Mouse (Mus musculus): ENCODE results near the gene B3gat3.
"Not testable (repeated sequence)": the region's sequence is repeated elsewhere in the genome, so short reads cannot be mapped to it uniquely, and the experiment has no call there.

B3gat3 gene

GRCm38 (mm10) chr19:8920073-8920736 is at the start of gene B3gat3:
TSS of gene B3gat3 (plus strand) at chr19:8920374.
- peak; percentile 86 for DNase-seq

DNA sequence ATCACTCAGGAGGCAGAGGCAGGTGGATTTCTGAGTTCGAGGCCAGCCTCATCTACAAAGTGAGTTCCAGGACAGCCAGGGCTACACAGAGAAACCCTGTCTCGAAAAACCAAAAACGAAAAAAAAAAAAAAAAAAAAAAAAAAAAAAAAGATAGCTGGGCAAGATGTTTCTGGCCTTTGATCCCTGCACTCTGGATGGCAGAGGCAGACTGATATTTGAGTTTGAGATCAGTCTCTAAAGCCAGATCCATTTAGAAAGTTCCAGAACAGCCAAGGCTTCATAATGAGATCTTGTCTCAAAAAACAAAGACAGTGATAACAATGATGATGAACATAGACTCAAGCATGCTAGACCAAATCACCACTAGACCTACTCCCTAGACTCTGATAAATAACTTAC is 49.8 kb upstream of the B3gat3 start:
- not testable (repeated sequence) for DNase-seq

GRCm38 (mm10) chr19:8870838-8871237 is 49.3 kb upstream of the B3gat3 start:
- no peak for DNase-seq

GRCm38 (mm10) chr19:8871267-8872186 is 48.6 kb upstream of the B3gat3 start, which contains the start of gene Ubxn1:
TSS of gene Ubxn1 (plus strand) at chr19:8871496.
- DNase-seq = peak; percentile 92

DNA sequence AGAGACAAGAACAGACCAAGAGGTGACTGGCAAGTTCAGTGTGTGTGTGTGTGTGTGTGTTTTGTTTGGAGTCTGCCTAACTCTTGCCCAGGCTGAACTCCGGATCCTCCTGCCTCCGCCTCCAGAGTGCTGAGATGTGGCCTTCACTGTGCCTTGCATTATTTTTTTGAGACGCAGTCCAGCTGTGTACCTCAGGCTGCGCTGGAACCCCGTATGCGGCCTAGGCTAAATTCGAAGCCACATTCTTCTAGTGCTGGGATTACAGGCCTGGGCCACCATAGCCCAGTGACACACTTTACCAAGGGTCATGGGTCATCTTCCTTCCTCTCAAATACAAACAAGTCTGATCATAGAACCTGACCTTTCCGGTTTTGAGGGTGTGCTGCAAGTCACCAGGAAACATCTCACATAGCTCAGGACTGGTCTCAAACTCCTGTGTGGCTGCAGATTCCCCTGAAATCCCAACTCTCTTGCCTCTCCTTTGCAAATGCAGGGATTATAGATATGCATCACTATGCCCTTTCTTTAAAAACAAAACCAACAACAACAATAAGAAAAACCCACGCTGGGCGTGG is 47.8 kb upstream of the B3gat3 start:
- no peak for DNase-seq

- DNase-seq = no peak
These were observed 45.1 kb upstream of the B3gat3 start for GRCm38 (mm10) chr19:8875031-8875430.

DNA sequence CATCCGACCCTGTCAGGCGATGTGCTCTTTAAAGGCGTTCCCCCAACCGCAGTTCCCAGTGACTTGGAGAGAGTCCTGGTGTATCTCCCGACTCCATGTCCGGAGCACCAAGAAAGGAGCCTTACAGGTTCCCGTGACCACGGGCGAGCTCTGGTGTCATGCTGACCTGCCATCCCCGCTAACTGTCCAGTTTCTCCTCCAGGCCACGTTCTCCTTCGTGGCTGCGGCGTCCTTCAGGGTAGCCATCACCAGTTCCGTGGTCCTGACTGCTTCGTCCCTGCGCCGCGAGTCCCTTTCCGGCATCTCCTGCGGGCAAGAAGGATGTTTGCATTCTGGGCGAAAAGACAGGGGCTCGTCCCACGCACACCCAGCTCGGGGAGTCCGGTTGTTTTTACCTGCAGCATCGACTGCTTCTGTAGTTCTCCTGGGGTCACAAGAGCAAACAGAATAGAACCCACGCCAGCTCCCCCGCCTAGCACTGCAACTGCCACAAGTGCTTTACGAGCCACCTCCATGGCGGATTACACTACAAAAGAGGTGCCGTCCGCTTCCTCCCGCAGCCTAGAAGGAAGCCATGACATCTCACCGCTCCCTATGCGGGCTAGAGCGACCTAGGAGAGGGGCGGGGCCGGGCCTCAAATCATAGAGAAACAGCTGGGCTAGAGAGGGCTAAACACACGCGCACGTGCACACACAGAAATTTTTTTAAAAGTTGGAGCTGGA is 39.7 kb upstream of the B3gat3 start, which contains the start of gene Uqcc3:
Uqcc3 (minus strand) TSS at position 613 of the 723 bp plus-strand sequence.
- peak; percentile 81 for DNase-seq

GRCm38 (mm10) chr19:8881034-8881392 is 39.2 kb upstream of the B3gat3 start:
- DNase-seq = no peak

DNA sequence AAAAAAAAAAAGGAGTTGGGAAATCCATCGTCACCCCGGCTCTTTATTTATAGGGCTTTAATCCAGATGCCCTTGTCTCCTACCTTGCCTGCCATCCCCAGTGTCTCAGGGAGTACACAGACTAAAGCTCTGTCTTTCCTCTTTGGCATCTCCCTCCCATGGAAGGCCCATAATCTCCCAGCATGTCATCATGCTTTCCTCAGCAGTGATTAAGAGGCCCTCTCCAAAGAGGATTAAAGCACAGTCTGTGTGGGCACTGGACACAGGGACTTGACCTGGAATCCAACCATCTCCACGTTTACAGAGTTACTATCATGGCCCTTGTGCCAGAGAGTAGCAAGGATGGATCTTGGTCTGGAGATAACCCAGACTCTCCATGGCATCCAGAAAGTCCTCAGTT is 36.6 kb upstream of the B3gat3 start, which contains the start of the genes Lbhd1 and Gm49403:
Lbhd1 (plus strand) TSS at position 117 of the 400 bp plus-strand sequence.
Gm49403 (plus strand) TSS at position 315 of the 400 bp plus-strand sequence.
- no peak for DNase-seq

DNA sequence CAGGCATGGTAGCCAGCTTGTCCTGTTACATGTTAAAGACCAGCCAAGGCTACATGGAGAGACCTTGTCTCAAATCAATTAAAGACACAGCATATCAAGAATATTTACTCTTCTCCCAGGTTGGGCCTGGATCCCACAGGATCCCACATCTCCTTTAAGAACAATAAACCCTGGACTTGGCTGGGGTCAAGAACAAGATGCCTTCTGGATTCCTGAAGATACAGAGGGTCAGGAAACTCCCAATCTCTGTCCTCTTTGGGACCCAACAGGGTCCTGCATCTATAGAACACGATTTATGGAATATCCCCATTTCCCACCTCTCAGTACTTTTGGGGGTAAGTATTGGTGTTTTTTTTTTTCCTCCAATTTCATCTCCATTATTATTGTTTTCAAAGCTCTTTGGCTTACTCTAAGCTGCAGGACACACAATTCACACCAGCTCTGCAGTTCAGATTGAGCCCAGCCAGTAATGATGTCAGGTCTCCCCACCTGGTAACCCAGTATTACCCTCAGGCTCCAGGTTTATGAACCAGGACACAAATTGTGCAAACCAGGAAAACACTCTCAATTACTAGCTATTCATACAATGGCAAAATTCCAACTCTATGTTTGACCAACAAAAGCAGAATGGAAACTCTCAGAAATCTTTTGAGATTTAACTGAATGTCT is 33.1 kb upstream of the B3gat3 start:
- no peak for DNase-seq

- DNase-seq = no peak
These were observed 32.4 kb upstream of the B3gat3 start for GRCm38 (mm10) chr19:8887585-8888463.

GRCm38 (mm10) chr19:8888511-8889385 is 31.4 kb upstream of the B3gat3 start, which contains the start of the genes 1810009A15Rik and Gm49416:
TSS of gene 1810009A15Rik (plus strand) at chr19:8888853.
TSS of gene Gm49416 (plus strand) at chr19:8888926.
- DNase-seq = peak; percentile 93

- DNase-seq = peak; percentile 82
These were observed 27.1 kb upstream of the B3gat3 start, which contains the start of gene Ints5 for GRCm38 (mm10) chr19:8892829-8893766. TSS of gene Ints5 (plus strand) at chr19:8893005.

DNA sequence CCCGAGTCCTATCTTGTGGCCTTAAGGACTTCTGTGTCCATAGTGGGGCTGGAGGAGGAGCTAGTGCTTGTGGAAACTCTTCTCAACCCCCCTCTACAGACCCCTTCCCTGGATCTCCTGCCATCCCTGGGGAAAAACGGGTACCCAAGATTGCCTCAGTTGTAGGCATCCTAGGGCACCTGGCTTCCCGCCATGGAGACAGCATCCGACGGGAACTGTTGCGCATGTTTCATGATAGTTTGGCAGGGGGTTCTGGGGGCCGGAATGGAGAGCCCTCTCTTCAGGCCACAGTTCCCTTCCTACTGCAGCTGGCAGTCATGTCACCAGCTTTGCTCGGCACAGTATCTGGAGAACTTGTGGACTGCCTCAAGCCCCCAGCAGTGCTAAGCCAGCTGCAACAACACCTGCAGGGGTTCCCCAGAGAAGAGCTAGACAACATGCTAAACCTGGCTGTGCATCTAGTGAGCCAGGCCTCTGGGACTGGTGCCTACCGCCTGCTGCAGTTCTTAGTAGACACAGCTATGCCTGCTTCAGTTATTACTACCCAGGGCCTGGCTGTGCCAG is 24.7 kb upstream of the B3gat3 start:
- DNase-seq = no peak

GRCm38 (mm10) chr19:8896231-8896630 is 23.9 kb upstream of the B3gat3 start:
- DNase-seq = not testable (repeated sequence)

GRCm38 (mm10) chr19:8897211-8897864 is 22.8 kb upstream of the B3gat3 start:
- DNase-seq = peak; percentile 44

DNA sequence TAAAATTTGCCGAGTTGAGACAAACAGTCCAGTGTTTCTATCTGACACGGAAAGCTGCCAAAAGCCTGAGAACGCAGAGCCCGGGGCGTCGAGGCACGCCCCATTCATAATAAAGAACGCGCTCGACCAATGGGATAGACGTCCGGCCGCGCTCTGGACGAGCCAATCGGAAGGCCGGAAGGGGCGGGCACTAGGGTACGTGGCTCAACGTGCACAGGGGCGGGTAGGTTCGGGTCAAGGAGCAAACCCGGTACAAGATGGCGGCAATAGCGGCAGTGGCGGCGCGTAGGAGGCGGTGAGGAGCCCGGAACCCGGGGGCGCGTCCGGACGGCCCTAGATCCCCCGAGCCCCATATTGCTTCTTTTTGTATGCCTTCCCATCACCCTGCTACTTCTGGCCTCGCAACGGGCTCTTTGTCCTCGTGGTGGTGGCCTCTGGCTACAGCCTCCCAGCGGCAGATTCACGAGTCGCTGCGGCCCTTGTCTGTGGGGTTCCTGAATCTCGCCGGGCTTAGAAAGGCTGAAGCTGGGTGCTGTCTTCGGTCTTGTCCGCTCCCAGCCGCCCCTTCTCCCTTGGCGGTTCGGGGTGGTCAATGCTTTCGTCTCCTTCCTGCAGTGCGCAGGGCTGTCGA is 22.2 kb upstream of the B3gat3 start, which contains the start of gene Ganab:
Ganab (plus strand) TSS at position 207 of the 631 bp plus-strand sequence.
- peak; percentile 92 for DNase-seq

Measured in right cerebral cortex, postnatal 4 days (tissue).